Mouse (Mus musculus): ENCODE measurements around the gene Samd4. TPM values are rescaled to one million over a fixed set of nuclear protein-coding genes. Genes with fewer than 3 reads are reported as not detected.

The Samd4 gene
- total and polyA plus RNA-seq, 3 experiments: 0.22 TPM; not detected in 2

- Histone ChIP-seq H3K4me1 (ENCODE audit: insufficient read depth, low read depth, low read length) (no peaks in the 10 kb centered on the region), H3K36me3 (replicated peaks) (no peaks in the 10 kb centered on the region), H3K9me3 (replicated peaks) (no peaks in the 10 kb centered on the region), H3K4me3 (ENCODE audit: low read depth, low read length) (no peak overlapping the region), H3K27me3 (ENCODE audit: insufficient read depth, low read length) (peaks cover 8% of the 10 kb centered on the region; the same call in 1 of the 2 replicates)
- TF ChIP-seq TAL1 (conservative IDR thresholded peaks at IDR 0.05; ENCODE audit: low read depth, low read length): no peak
- no peak for TF ChIP-seq POLR2AphosphoS5 (IDR thresholded peaks at IDR 0.05; ENCODE audit: insufficient replicate concordance, low read depth, low read length)
- TF ChIP-seq GATA2 (IDR thresholded peaks at IDR 0.05; ENCODE audit: borderline replicate concordance, low read depth, low read length): no peak
- TF ChIP-seq GATA1 (IDR thresholded peaks at IDR 0.05; ENCODE audit: borderline replicate concordance, low read length): no peak
- TF ChIP-seq CTCF (IDR thresholded peaks at IDR 0.05; ENCODE audit: low read depth, low read length): no peak
- DNase-seq (ENCODE audit: low spot score) (no peak), ATAC-seq (ENCODE audit: extremely low read depth, insufficient number of reproducible peaks, low FRiP score, poor library complexity, severe bottlenecking) (no peak)
Measured at GRCm38 (mm10) chr14:47033423-47033822, 150.8 kb downstream of the Samd4 start.

GRCm38 (mm10) chr14:47041699-47042098, 159.0 kb downstream of the Samd4 start:
- H3K27me3 ChIP-seq (ENCODE audit: insufficient read depth, low read length): peaks cover 5% of the 10 kb centered on the region; the same call in 1 of the 2 replicates
- no peaks in the 10 kb centered on the region for H3K9me3 ChIP-seq (replicated peaks)
- ATAC-seq (ENCODE audit: extremely low read depth, insufficient number of reproducible peaks, low FRiP score, poor library complexity, severe bottlenecking): no peak
- H3K4me1 ChIP-seq (ENCODE audit: insufficient read depth, low read depth, low read length): no peaks in the 10 kb centered on the region
- no peak overlapping the region for H3K4me3 ChIP-seq (ENCODE audit: low read depth, low read length)
- no peak for DNase-seq (ENCODE audit: low spot score)
- H3K36me3 ChIP-seq (replicated peaks): no peaks in the 10 kb centered on the region
- TF ChIP-seq GATA1 (IDR thresholded peaks at IDR 0.05; ENCODE audit: borderline replicate concordance, low read length) (no peak), GATA2 (IDR thresholded peaks at IDR 0.05; ENCODE audit: borderline replicate concordance, low read depth, low read length) (no peak), TAL1 (conservative IDR thresholded peaks at IDR 0.05; ENCODE audit: low read depth, low read length) (no peak), POLR2AphosphoS5 (IDR thresholded peaks at IDR 0.05; ENCODE audit: insufficient replicate concordance, low read depth, low read length) (no peak), CTCF (IDR thresholded peaks at IDR 0.05; ENCODE audit: low read depth, low read length) (no peak)

- DNase-seq (ENCODE audit: low spot score): no peak
- H3K4me1 ChIP-seq (ENCODE audit: insufficient read depth, low read depth, low read length): no peaks in the 10 kb centered on the region
- H3K9me3 ChIP-seq (replicated peaks): no peaks in the 10 kb centered on the region
- H3K27me3 ChIP-seq (ENCODE audit: insufficient read depth, low read length): peaks cover 5% of the 10 kb centered on the region
- TF ChIP-seq GATA2 (IDR thresholded peaks at IDR 0.05; ENCODE audit: borderline replicate concordance, low read depth, low read length) (no peak), TAL1 (conservative IDR thresholded peaks at IDR 0.05; ENCODE audit: low read depth, low read length) (no peak), POLR2AphosphoS5 (IDR thresholded peaks at IDR 0.05; ENCODE audit: insufficient replicate concordance, low read depth, low read length) (no peak), CTCF (IDR thresholded peaks at IDR 0.05; ENCODE audit: low read depth, low read length) (no peak), GATA1 (IDR thresholded peaks at IDR 0.05; ENCODE audit: borderline replicate concordance, low read length) (no peak)
- ATAC-seq (ENCODE audit: extremely low read depth, insufficient number of reproducible peaks, low FRiP score, poor library complexity, severe bottlenecking): no peak
- H3K4me3 ChIP-seq (ENCODE audit: low read depth, low read length): no peak overlapping the region
- no peaks in the 10 kb centered on the region for H3K36me3 ChIP-seq (replicated peaks)
Measured at GRCm38 (mm10) chr14:47049051-47049450, 166.4 kb downstream of the Samd4 start.

GRCm38 (mm10) chr14:47051743-47052610, 169.3 kb downstream of the Samd4 start:
- H3K4me1 ChIP-seq (ENCODE audit: insufficient read depth, low read depth, low read length): no peaks in the 10 kb centered on the region
- no peak overlapping the region for H3K4me3 ChIP-seq (ENCODE audit: low read depth, low read length)
- ATAC-seq (ENCODE audit: extremely low read depth, insufficient number of reproducible peaks, low FRiP score, poor library complexity, severe bottlenecking) (no peak), DNase-seq (ENCODE audit: low spot score) (no peak)
- no peaks in the 10 kb centered on the region for H3K9me3 ChIP-seq (replicated peaks)
- peaks cover 7% of the 10 kb centered on the region for H3K27me3 ChIP-seq (ENCODE audit: insufficient read depth, low read length)
- TF ChIP-seq POLR2AphosphoS5 (IDR thresholded peaks at IDR 0.05; ENCODE audit: insufficient replicate concordance, low read depth, low read length): no peak
- H3K36me3 ChIP-seq (replicated peaks): no peaks in the 10 kb centered on the region

- Histone ChIP-seq H3K36me3 (replicated peaks) (no peaks in the 10 kb centered on the region), H3K27me3 (ENCODE audit: insufficient read depth, low read length) (peaks cover 7% of the 10 kb centered on the region), H3K4me1 (ENCODE audit: insufficient read depth, low read depth, low read length) (no peaks in the 10 kb centered on the region), H3K9me3 (replicated peaks) (no peaks in the 10 kb centered on the region), H3K4me3 (ENCODE audit: low read depth, low read length) (no peak overlapping the region)
- no peak for ATAC-seq (ENCODE audit: extremely low read depth, insufficient number of reproducible peaks, low FRiP score, poor library complexity, severe bottlenecking)
- no peak for TF ChIP-seq GATA2 (IDR thresholded peaks at IDR 0.05; ENCODE audit: borderline replicate concordance, low read depth, low read length)
- no peak for TF ChIP-seq TAL1 (conservative IDR thresholded peaks at IDR 0.05; ENCODE audit: low read depth, low read length)
- no peak for TF ChIP-seq CTCF (IDR thresholded peaks at IDR 0.05; ENCODE audit: low read depth, low read length)
- no peak for TF ChIP-seq POLR2AphosphoS5 (IDR thresholded peaks at IDR 0.05; ENCODE audit: insufficient replicate concordance, low read depth, low read length)
- TF ChIP-seq GATA1 (IDR thresholded peaks at IDR 0.05; ENCODE audit: borderline replicate concordance, low read length): no peak
- DNase-seq (ENCODE audit: low spot score): no peak
Measured at GRCm38 (mm10) chr14:47053101-47053500, 170.4 kb downstream of the Samd4 start.

GRCm38 (mm10) chr14:47053824-47054223, 171.2 kb downstream of the Samd4 start:
- TF ChIP-seq CTCF (IDR thresholded peaks at IDR 0.05; ENCODE audit: low read depth, low read length) (no peak), POLR2AphosphoS5 (IDR thresholded peaks at IDR 0.05; ENCODE audit: insufficient replicate concordance, low read depth, low read length) (no peak), TAL1 (conservative IDR thresholded peaks at IDR 0.05; ENCODE audit: low read depth, low read length) (no peak), GATA1 (IDR thresholded peaks at IDR 0.05; ENCODE audit: borderline replicate concordance, low read length) (no peak), GATA2 (IDR thresholded peaks at IDR 0.05; ENCODE audit: borderline replicate concordance, low read depth, low read length) (no peak)
- no peaks in the 10 kb centered on the region for H3K9me3 ChIP-seq (replicated peaks)
- peaks cover 7% of the 10 kb centered on the region for H3K27me3 ChIP-seq (ENCODE audit: insufficient read depth, low read length)
- no peaks in the 10 kb centered on the region for H3K4me1 ChIP-seq (ENCODE audit: insufficient read depth, low read depth, low read length)
- no peak for DNase-seq (ENCODE audit: low spot score)
- no peak overlapping the region for H3K4me3 ChIP-seq (ENCODE audit: low read depth, low read length)
- no peaks in the 10 kb centered on the region for H3K36me3 ChIP-seq (replicated peaks)
- no peak for ATAC-seq (ENCODE audit: extremely low read depth, insufficient number of reproducible peaks, low FRiP score, poor library complexity, severe bottlenecking)

Measured in G1E (cell line).